In genomic region chr2:165195411-165196182, GRCm38 (mm10) we compare ENCODE assay signal across 8 mouse cellular contexts. TPM values are rescaled to one million over a fixed set of nuclear protein-coding genes. Genes with fewer than 3 reads are reported as not detected.
DNase-seq lines count a peak whose midpoint lies in the region; ATAC-seq lines count a peak whose summit lies in the region.

No protein-coding gene starts in this region.

- peak; percentile 61 for ATAC-seq in hindbrain, embryonic 13.5 days (ENCODE audit: low FRiP score)

- peak overlapping the region; percentile 61 for H3K9ac ChIP-seq in hindbrain, embryonic 13.5 days

- peak overlapping the region; percentile 83 for H3K27ac ChIP-seq in hindbrain, embryonic 13.5 days

- DNase-seq in kidney, postnatal 10 days: peak; percentile 56
- no peak for DNase-seq in kidney, postnatal 25 days
- DNase-seq in embryo, embryonic 11.5 days (ENCODE audit: low read depth, low spot score): peak; percentile 62
- DNase-seq in neural tube, embryonic 10.5 days (ENCODE audit: extremely low spot score, low spot score): peak; percentile 80
- DNase-seq in thymus, adult 18-20 months: no peak
- no peak for DNase-seq in layer of hippocampus, adult 8-10 months (ENCODE audit: low spot score in 2 of 2)
- no peak for DNase-seq in urinary bladder, adult 18-20 months (ENCODE audit: low spot score in 2 of 2)

- 2% methylated on average over 32 of the region's 32 CpGs for WGBS in hindbrain, embryonic 13.5 days

- no peak overlapping the region for H3K4me3 ChIP-seq in hindbrain, embryonic 13.5 days

- H3K36me3 ChIP-seq in hindbrain, embryonic 13.5 days: no peaks in the 10 kb centered on the region

- peaks cover 46% of the 10 kb centered on the region for H3K4me1 ChIP-seq in hindbrain, embryonic 13.5 days (replicated peaks)

- peak overlapping the region; percentile 42 for H3K4me2 ChIP-seq in hindbrain, embryonic 13.5 days

- H3K27me3 ChIP-seq in hindbrain, embryonic 13.5 days: peaks cover 49% of the 10 kb centered on the region

- no peaks in the 10 kb centered on the region for H3K9me3 ChIP-seq in hindbrain, embryonic 13.5 days

RNA-seq across cellular contexts. Expression of gene Cdh22, which starts 39.1 kb away (rescaled TPM):
- 9.4 and 11.4 TPM in 2 replicates for polyA plus RNA-seq in hindbrain, embryonic 13.5 days (2015; fragmentation: Nextera tagmentation; extraction: Ambion mirVana)
- total RNA-seq in layer of hippocampus, adult 8-10 months (2022): 10 to 100 TPM; 17.8 to 19.7 (median 18.2) TPM

Comparison
In these comparisons a context has a peak if more than half of its experiments do, and no peak if none do; other contexts are left out.
1. DNase-seq: peak in kidney, postnatal 10 days (single experiment), embryo, embryonic 11.5 days (single experiment) and neural tube, embryonic 10.5 days (single experiment); none in kidney, postnatal 25 days (0 of 2), thymus, adult 18-20 months (0 of 2), layer of hippocampus, adult 8-10 months (0 of 2) and urinary bladder, adult 18-20 months (0 of 2).